Mouse (Mus musculus): Measurements from ENCODE around the gene Smpdl3a.

Gene Smpdl3a

GRCm38 (mm10) chr10:57819209-57819608 lies 25.1 kb downstream of the Smpdl3a start:
- no peak for DNase-seq (ENCODE audit: low spot score in 2 of 2)

- DNase-seq (ENCODE audit: low spot score in 2 of 2) = peak; percentile 14 to 25
Observed at GRCm38 (mm10) chr10:57822473-57822872, 28.3 kb downstream of the Smpdl3a start.

- no peak for DNase-seq (ENCODE audit: low spot score in 2 of 2)
Observed at GRCm38 (mm10) chr10:57828649-57829048, 34.5 kb downstream of the Smpdl3a start.

- DNase-seq (ENCODE audit: low spot score in 2 of 2) = no peak
Observed at GRCm38 (mm10) chr10:57829621-57830020, 35.5 kb downstream of the Smpdl3a start.

GRCm38 (mm10) chr10:57835094-57835493 lies 41.0 kb downstream of the Smpdl3a start:
- no peak for DNase-seq (ENCODE audit: low spot score in 2 of 2)

GRCm38 (mm10) chr10:57835982-57836381 lies 41.8 kb downstream of the Smpdl3a start:
- DNase-seq (ENCODE audit: low spot score in 2 of 2) = no peak

GRCm38 (mm10) chr10:57841638-57842509 lies 47.7 kb downstream of the Smpdl3a start:
- peak; percentile 28 to 44 for DNase-seq (ENCODE audit: low spot score in 2 of 2)

GRCm38 (mm10) chr10:57847916-57848682 lies 54.0 kb downstream of the Smpdl3a start:
- no peak for DNase-seq (ENCODE audit: low spot score in 2 of 2)

Data from right cerebral cortex, postnatal 36 days (tissue).